Mouse (Mus musculus) limb, embryonic 14.5 days (tissue): ENCODE data around the gene Ift81. TPM values are rescaled to one million over a fixed set of nuclear protein-coding genes. Genes with fewer than 3 reads are reported as not detected.
A peak's percentile ranks its signal among the peaks of the same experiment; 100 is the strongest.

ENCODE experiments used
- ATAC-seq: fragments of 200-750 bp; cut with Nextera tagmentation; 2 replicates; pipeline ENCODE4 v1.8.0; 2017; ENCODE audit warnings: low read depth, moderate number of reproducible peaks, moderate TSS enrichment; ENCODE audit not compliant: low FRiP score
- DNase-seq: peaks from one replicate; pipeline ENCODE4 v3.0.0-alpha.2; 2015; ENCODE audit warnings: low spot score
- H3K27ac ChIP-seq: fragments of 300-500 bp; sonication (generic); replicated peaks from 2 replicates; pipeline ENCODE4 v1.5.1; 2014; ENCODE audit warnings: low read depth, mild to moderate bottlenecking, low read length, moderate library complexity, mixed read lengths
- H3K27me3 ChIP-seq: fragments of 300-500 bp; sonication (generic); 2 replicates; pipeline ENCODE4 v1.6.1; 2014; ENCODE audit warnings: low read length, mixed read lengths; ENCODE audit not compliant: control insufficient read depth, insufficient read depth
- H3K36me3 ChIP-seq: fragments of 300-500 bp; sonication (generic); 2 replicates; pipeline ENCODE4 v1.6.1; 2014; ENCODE audit warnings: mild to moderate bottlenecking, low read length, moderate library complexity, mixed read lengths; ENCODE audit not compliant: control insufficient read depth, insufficient read depth
- H3K4me1 ChIP-seq: fragments of 300-500 bp; sonication (generic); 2 replicates; pipeline ENCODE4 v1.6.1; 2014; ENCODE audit warnings: antibody characterized with exemption, low read length, mixed read lengths; ENCODE audit not compliant: control insufficient read depth, insufficient read depth
- H3K4me2 ChIP-seq: fragments of 300-500 bp; sonication (generic); replicated peaks from 2 replicates; pipeline ENCODE4 v1.6.1; 2014; ENCODE audit warnings: low read depth, mild to moderate bottlenecking, low read length, moderate library complexity; ENCODE audit not compliant: severe bottlenecking
- H3K4me3 ChIP-seq: fragments of 300-500 bp; sonication (generic); replicated peaks from 2 replicates; pipeline ENCODE4 v1.5.1; 2014; ENCODE audit warnings: low read length
- H3K9ac ChIP-seq: fragments of 300-500 bp; sonication (generic); 2 replicates; pipeline ENCODE4 v1.6.1; 2014; ENCODE audit warnings: mild to moderate bottlenecking, low read depth, low read length, moderate library complexity; ENCODE audit not compliant: severe bottlenecking
- H3K9me3 ChIP-seq: fragments of 300-500 bp; sonication (generic); 2 replicates; pipeline ENCODE4 v1.6.1; 2016; ENCODE audit warnings: low read length; ENCODE audit not compliant: control insufficient read depth
- POLR2A ChIP-seq: fragments of 200-500 bp; IDR thresholded peaks from 2 replicates; pipeline ENCODE4 v1.8.0; 2012; ENCODE audit warnings: inconsistent platforms, mild to moderate bottlenecking, moderate library complexity, borderline replicate concordance; ENCODE audit not compliant: insufficient read depth, insufficient read length; ENCODE audit errors: extremely low read depth
- WGBS: fragments of 180-500 bp; shearing (Covaris S2); extraction: QIAGEN DNeasy Blood & Tissue Kit; methylation state at CpG from one replicate; pipeline ENCODE4 v1.1.7; 2014; 5-methylcytosine and 5-hydroxymethylcytosine counted together
- polyA plus RNA-seq, 2 experiments: library from polyadenylated mRNA; depleted of rRNA in 1 of 2; stranded (reverse) in 1 of 2; unstranded in 1 of 2; fragments of >200 nt; fragmentation: Nextera tagmentation in 1 of 2; extraction: Ambion mirVana in 1 of 2; gene quantifications; 2 replicates each; pipeline versions ENCODE4 v1.2.1 to v1.2.3; 2012 to 2014

Ift81 gene
- polyA plus RNA-seq, 2 experiments = 17.2 to 32.7 TPM

GRCm38 (mm10) chr5:122505554-122505953 is 108.8 kb downstream of the Ift81 start:
- 70% methylated on average over 5 of the region's 5 CpGs for WGBS
- no peak for ATAC-seq

DNA sequence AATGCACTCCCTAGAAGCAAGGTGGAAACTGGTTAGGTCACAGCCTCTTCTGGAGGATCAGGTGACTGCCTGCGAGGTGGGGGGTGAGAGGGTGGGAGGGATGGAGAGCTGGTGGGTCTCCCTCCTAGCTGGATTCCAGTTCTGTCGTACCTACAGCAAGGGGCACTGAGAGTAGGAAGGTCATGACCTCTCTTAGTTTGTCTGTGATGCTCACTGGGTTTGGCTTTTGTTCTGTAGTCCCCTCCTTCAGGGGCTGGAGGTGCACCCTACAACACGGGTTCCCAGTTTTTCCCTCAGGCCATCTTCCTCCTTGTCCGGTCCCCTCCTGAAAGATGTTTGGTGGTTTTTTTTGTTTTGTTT is 110.6 kb downstream of the Ift81 start:
- no peak for TF ChIP-seq POLR2A
- ATAC-seq = no peak
- no peak overlapping the region for H3K4me3 ChIP-seq
- 28% methylated on average over 4 of the region's 4 CpGs for WGBS
- peaks cover 17% of the 10 kb centered on the region for H3K4me1 ChIP-seq
- H3K27me3 ChIP-seq = no peaks in the 10 kb centered on the region
- no peak overlapping the region for H3K9ac ChIP-seq
- H3K9me3 ChIP-seq = no peaks in the 10 kb centered on the region
- DNase-seq = no peak
- H3K36me3 ChIP-seq = 0 out of 2 replicates have a peak, but pooled peaks cover 7% of the 10 kb centered on the region
- no peak overlapping the region for H3K27ac ChIP-seq
- H3K4me2 ChIP-seq = no peak overlapping the region

More at GRCm38 (mm10) chr5:122505554-122505953, 108.8 kb downstream of the Ift81 start:
- H3K9me3 ChIP-seq = no peaks in the 10 kb centered on the region
- no peak overlapping the region for H3K4me3 ChIP-seq
- H3K27ac ChIP-seq = no peak overlapping the region
- TF ChIP-seq POLR2A = no peak
- DNase-seq = no peak
- H3K4me2 ChIP-seq = no peak overlapping the region
- H3K4me1 ChIP-seq = peaks cover 11% of the 10 kb centered on the region; the same call in 1 of the 2 replicates
- no peak overlapping the region for H3K9ac ChIP-seq
- H3K36me3 ChIP-seq = no peaks in the 10 kb centered on the region
- H3K27me3 ChIP-seq = no peaks in the 10 kb centered on the region

GRCm38 (mm10) chr5:122503015-122503759 is 111.1 kb downstream of the Ift81 start:
- H3K4me3 ChIP-seq = peak overlapping the region; percentile 98
- peak overlapping the region; percentile 99 for H3K9ac ChIP-seq
- H3K27ac ChIP-seq = peak overlapping the region; percentile 64; the same call in 1 of the 2 replicates
- H3K27me3 ChIP-seq = no peaks in the 10 kb centered on the region
- ATAC-seq = no peak
- WGBS = 45% methylated on average over 15 of the region's 15 CpGs
- TF ChIP-seq POLR2A = no peak
- H3K36me3 ChIP-seq = peaks cover 10% of the 10 kb centered on the region; the same call in 1 of the 2 replicates
- no peaks in the 10 kb centered on the region for H3K9me3 ChIP-seq
- H3K4me2 ChIP-seq = peak overlapping the region; percentile 79
- DNase-seq = no peak
- peaks cover 21% of the 10 kb centered on the region for H3K4me1 ChIP-seq

- Histone ChIP-seq H3K4me3 (peak within 1 kb of the TSS; percentile 98), H3K9ac (peak within 1 kb of the TSS; percentile 99), H3K36me3 (peaks cover 17% of the 10 kb centered on the region; the same call in 1 of the 2 replicates), H3K27me3 (no peaks in the 10 kb centered on the region), H3K27ac (peak within 1 kb of the TSS; percentile 98), H3K4me2 (peak within 1 kb of the TSS; percentile 79), H3K4me1 (peaks cover 25% of the 10 kb centered on the region), H3K9me3 (no peaks in the 10 kb centered on the region)
- peak; percentile 89; the same call in 1 of the 2 replicates for TF ChIP-seq POLR2A
- ATAC-seq (peak; percentile 93), DNase-seq (peak; percentile 95)
- under 1% methylated on average over 66 of the region's 113 CpGs for WGBS
These were observed 112.0 kb downstream of the Ift81 start, which contains the start of gene Atp2a2 for GRCm38 (mm10) chr5:122502077-122502941. Gene Atp2a2 (minus strand): TSS chr5:122502225.

- WGBS = under 1% methylated on average over 84 of the region's 113 CpGs
- Histone ChIP-seq H3K9ac (peak overlapping the region; percentile 99), H3K9me3 (no peaks in the 10 kb centered on the region), H3K36me3 (peaks cover 25% of the 10 kb centered on the region), H3K4me1 (peaks cover 25% of the 10 kb centered on the region), H3K4me2 (peak overlapping the region; percentile 60), H3K4me3 (peak overlapping the region; percentile 98), H3K27ac (peak overlapping the region; percentile 98), H3K27me3 (no peaks in the 10 kb centered on the region)
- ATAC-seq (peak; percentile 50), DNase-seq (no peak)
- no peak for TF ChIP-seq POLR2A
These were observed 112.9 kb downstream of the Ift81 start for GRCm38 (mm10) chr5:122501101-122502076.
